Mouse (Mus musculus) heart, adult 11 months (tissue): ENCODE results near the gene Fryl.

Experiments
- DNase-seq: peaks from one replicate; pipeline ENCODE4 v3.0.0; 2022

Fryl gene

DNA sequence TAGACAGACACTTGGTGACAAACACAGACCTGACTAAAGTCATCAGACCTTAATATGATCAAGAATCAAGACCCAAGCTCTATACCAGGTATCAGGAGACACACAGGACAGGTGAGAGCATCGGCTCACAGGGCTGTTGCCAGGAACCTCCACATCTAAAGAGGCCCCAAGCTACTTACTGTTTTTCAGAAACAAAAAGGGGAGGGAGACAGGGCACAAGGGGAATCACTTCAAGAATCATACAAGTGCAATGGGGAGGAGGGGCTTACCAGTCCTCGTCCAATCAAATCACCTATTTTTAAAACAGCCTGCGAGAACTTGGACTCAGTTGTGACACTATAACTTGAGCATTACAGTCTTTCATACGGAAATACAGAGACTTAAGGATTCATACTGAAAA lies 38.4 kb downstream of the Fryl start:
- DNase-seq, result no peak

GRCm38 (mm10) chr5:73217116-73217515 lies 39.3 kb downstream of the Fryl start:
- no peak for DNase-seq

DNA sequence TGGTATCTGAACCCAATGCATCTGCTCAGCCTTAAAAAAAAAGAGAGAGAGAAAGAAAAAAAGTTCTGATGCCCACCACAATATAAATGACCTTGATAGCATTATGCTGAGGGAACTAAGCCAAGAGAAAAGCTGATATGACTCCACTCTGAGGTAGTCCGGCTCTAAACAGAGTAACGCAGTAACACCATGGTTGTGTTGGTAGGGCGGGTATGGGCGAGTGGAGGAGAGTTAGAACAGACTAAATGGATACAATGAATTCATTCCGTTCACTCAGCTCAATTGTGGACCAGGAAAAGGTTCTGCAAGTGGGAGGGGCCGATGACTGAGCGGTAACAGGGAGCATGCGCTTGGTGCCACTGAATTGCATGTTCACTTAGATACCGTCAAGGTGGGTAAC lies 40.4 kb downstream of the Fryl start:
- DNase-seq, result no peak

GRCm38 (mm10) chr5:73212446-73212845 lies 44.0 kb downstream of the Fryl start:
- peak; percentile 25 for DNase-seq

DNA sequence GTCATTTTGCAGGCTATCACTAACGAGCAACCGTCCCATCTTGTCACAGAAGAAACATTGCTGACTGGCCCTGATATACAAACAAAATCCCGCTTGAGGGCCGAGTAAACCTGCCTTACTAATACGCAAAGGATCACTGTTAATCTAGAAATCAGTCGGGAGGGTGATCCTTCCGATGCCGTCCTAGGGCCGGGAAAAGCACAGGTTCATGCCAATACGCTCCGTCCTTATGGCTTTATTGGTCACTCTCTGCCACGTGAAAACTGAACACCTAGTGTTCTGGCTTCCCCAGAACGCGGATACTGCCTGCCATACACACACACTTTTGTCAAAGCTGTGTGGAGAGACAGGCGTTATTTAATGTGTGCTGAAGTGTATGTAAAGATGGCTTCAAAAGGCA lies 44.5 kb downstream of the Fryl start:
- DNase-seq, result peak; percentile 68

- peak; percentile 84 for DNase-seq
Observed at GRCm38 (mm10) chr5:73210971-73211315, 45.5 kb downstream of the Fryl start.

- DNase-seq, result peak; percentile 79
Observed at GRCm38 (mm10) chr5:73210127-73210970, 46.1 kb downstream of the Fryl start.

DNA sequence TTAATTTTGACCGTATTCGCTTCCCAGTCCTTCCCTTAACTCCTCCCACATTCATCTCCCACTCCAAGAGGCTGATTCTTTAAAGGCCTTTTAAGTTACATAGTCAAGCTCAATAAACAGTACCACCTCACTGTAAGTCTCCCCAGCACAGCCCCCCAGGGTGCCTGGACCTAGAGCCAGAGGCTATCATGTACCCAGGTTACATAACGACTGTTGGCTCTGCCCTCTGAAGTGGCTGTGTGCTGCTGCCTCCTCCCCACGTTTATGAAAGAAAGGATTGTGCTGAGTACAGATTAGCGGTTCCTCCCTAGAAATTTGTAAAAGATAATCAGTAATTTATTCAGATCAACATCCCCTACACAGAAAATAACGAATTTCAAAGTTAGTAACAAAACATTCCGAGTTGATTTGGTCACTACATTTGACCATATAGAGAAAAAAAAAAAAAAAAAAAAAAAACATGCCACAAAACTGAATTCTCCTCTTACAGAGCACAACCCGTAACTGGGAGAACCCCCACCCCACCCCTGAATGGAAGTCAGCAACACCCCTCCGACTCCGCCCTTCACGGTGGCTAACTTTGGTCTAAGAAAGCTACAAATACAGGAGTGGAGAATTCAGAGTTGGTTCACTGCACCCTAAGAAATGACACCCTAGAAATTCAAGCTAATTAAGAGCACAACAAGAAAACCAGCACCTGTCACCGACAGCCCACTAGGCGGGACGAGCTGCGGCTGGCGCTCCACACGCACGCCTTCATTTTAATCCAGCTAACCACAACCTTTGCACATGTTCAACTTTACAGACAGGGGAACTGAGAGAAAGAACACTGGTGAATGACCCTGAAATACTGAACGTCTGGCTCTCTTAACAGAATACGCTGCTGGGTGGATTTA lies 47.0 kb downstream of the Fryl start:
- DNase-seq, result peak; percentile 92

DNA sequence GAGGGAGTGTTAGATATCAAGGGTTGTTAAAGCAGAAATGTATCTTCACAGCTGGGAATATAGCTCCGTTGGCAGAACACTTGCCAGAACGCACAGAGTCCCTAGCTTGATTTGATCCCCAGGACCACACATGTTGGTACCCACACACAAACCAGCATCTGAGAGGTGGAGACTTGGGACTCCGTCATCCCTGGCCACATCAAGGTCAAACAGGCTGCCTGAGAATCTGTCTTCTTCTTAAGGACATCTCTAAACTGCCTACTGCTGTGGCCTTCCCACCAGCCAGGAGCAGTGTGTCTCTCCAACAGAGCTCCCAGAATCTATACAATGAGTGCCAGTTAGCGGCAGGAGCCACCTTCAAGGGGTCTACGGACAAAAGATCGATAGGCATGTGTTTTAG lies 47.8 kb downstream of the Fryl start:
- DNase-seq, result peak; percentile 84

DNA sequence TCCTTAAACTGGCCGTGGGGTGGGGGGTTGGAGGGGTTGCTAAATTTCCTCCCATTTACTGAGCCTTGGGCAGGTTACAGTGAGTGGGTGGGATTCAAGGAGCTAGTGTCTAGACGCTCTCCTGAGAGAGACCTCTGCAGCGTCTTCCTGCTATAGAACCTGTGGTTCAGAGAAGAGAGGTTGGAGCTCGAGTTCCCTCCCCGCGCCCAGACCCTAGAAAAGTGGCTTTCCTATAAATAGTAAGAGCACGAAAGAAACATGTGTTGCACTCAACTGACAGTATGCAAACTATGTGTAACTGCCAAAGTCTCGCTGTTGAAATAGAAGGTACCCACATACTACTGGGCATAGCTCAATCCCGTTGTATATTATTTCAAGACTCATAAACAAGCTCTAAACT lies 49.7 kb downstream of the Fryl start:
- DNase-seq, result peak; percentile 53

GRCm38 (mm10) chr5:73205996-73206629 lies 50.3 kb downstream of the Fryl start:
- peak; percentile 67 for DNase-seq

- peak; percentile 59 for DNase-seq
Observed at GRCm38 (mm10) chr5:73205050-73205449, 51.4 kb downstream of the Fryl start.

DNA sequence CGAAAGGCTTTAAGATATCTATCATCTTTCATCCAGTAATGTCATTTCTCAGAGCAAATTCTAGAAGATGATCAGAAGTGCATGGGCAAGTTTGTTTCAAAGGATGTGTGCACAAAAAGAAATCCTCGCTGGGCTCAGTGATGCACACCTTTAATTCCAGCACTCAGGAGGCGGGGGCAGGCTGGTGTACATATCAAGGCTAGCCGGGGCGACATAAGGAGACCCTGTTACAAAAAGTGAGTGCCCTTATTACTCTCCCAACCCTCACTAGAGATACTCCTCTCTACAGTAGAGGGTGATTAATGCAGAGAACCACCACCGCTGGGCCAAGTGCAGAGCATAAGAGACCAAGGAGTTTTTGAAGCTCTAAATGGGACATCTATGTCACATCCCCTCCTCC lies 53.9 kb downstream of the Fryl start:
- peak; percentile 68 for DNase-seq

GRCm38 (mm10) chr5:73202077-73202476 lies 54.3 kb downstream of the Fryl start:
- peak; percentile 50 for DNase-seq

DNA sequence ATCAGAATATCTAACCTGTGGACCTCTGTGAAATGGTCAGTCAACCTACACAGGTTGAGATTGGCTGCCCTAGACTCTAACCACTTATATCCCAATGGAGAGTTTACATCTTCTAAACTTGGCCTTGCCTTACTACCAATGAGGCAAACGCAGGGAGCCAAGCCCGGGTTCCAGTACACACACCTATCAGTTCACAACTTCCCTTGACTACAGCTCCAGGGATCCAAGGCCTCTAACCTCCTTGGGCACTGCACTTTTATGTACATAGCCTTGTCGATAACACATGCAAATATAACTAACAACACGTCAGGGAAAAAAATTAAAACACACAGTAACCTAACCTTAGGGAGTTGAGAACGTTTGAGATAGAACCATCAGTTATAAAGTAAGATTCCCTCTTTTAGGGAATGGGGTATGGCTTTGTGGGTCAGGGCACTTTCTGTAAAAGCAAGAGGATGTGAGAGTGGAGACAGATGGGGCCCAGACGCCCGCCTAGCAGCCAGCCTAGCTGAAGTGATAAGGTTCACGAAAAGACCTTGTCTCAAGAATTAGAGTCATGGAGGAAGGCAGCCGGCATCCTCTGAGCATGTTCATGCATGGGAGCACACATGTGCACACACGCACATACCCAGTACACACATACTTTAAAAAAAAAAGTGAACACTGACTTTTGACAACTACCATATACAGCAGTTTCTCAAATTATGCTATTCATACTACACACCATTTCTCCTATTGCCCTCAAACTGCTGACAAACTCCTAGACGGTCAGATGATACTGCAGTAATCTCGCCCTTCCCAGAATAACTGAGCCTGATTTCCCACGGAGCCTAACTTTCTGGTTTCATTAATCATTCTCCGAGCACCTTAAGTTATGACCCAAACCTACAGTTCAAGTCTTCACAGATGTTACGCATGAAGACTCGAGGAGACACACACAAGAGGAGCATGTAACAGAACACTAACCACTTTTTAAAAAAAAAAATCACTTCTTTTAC lies 55.7 kb downstream of the Fryl start:
- peak; percentile 64 for DNase-seq

- no peak for DNase-seq
Observed at GRCm38 (mm10) chr5:73199586-73199985, 56.8 kb downstream of the Fryl start.

- peak; percentile 70 for DNase-seq
Observed at GRCm38 (mm10) chr5:73198690-73199089, 57.7 kb downstream of the Fryl start.

GRCm38 (mm10) chr5:73197796-73198195 lies 58.6 kb downstream of the Fryl start:
- DNase-seq, result peak; percentile 63

- DNase-seq, result no peak
Observed at GRCm38 (mm10) chr5:73194740-73195139, 61.7 kb downstream of the Fryl start.

DNA sequence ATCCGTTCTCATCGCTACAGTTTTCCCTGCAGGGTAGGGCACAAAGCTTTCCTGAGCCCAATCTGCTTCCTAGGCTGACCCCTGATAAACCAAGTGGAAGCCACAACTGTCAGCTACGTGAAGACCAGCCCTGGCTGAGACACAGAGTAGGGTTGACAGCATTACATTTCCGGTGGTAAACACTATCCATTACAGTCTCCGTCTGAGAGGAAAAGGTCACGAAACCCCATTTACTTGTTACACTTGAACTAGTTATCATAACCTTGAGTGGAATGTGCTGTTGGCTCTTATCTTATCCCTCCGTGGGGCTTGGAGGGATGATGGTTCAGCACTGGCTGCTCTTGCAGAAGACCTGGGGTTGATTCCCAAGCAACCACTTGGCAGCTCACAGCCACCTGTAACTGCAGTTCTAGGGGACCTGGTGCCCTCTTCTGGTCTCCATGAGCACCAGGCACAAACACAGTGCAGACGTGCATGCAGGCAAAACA lies 62.3 kb downstream of the Fryl start:
- peak; percentile 84 for DNase-seq

- peak; percentile 92 for DNase-seq
Observed at GRCm38 (mm10) chr5:73193627-73194026, 62.8 kb downstream of the Fryl start.
